Mouse (Mus musculus) heart, embryonic 10.5 days (tissue): ENCODE data around the gene Cep131. TPM values are rescaled to one million over a fixed set of nuclear protein-coding genes. Genes with fewer than 3 reads are reported as not detected.

ENCODE experiments used
- DNase-seq: peaks from one replicate; pipeline ENCODE4 v3.0.0-alpha.2; 2017; ENCODE audit warnings: low spot score
- H3K27ac ChIP-seq: fragments of 300-500 bp; sonication (generic); 2 replicates; pipeline ENCODE4 v1.5.1; 2016; ENCODE audit warnings: mild to moderate bottlenecking
- H3K27me3 ChIP-seq: fragments of 300-500 bp; sonication (generic); 2 replicates; pipeline ENCODE4 v1.6.1; 2016; ENCODE audit warnings: mild to moderate bottlenecking; ENCODE audit not compliant: poor library complexity, insufficient read depth, severe bottlenecking
- H3K36me3 ChIP-seq: fragments of 300-500 bp; sonication (generic); 2 replicates; pipeline ENCODE4 v1.6.1; 2016; ENCODE audit warnings: mild to moderate bottlenecking, moderate library complexity
- H3K4me1 ChIP-seq: fragments of 300-500 bp; sonication (generic); 2 replicates; pipeline ENCODE4 v1.6.1; 2016; ENCODE audit warnings: mild to moderate bottlenecking
- H3K4me3 ChIP-seq: fragments of 300-500 bp; sonication (generic); 2 replicates; pipeline ENCODE4 v1.5.1; 2016; ENCODE audit warnings: mild to moderate bottlenecking, moderate library complexity
- H3K9me3 ChIP-seq: fragments of 300-500 bp; sonication (generic); 2 replicates; pipeline ENCODE4 v1.6.1; 2016; ENCODE audit warnings: mild to moderate bottlenecking, moderate library complexity
- WGBS: fragments of 180-500 bp; shearing (Covaris S2); methylation state at CpG from one replicate; pipeline ENCODE4 v1.1.7; 2016; 5-methylcytosine and 5-hydroxymethylcytosine counted together
- polyA plus RNA-seq: library from polyadenylated mRNA; unstranded; fragments of >200 nt; fragmentation: Nextera tagmentation; extraction: Ambion mirVana; gene quantifications from 2 replicates; pipeline ENCODE4 v1.2.1, GENCODE M21; 2016

The Cep131 gene
- polyA plus RNA-seq, 1 experiment from 2014 or later: 29.0 TPM

GRCm38 (mm10) chr11:120060634-120061033 is 26.0 kb downstream of the Cep131 start:
- WGBS: 82% methylated on average over 8 of the region's 8 CpGs
- H3K36me3 ChIP-seq: peaks cover 19% of the 10 kb centered on the region
- H3K9me3 ChIP-seq: no peaks in the 10 kb centered on the region
- peaks cover 9% of the 10 kb centered on the region; the same call in 1 of the 2 replicates for H3K27me3 ChIP-seq
- H3K27ac ChIP-seq: no peak overlapping the region
- peaks cover 22% of the 10 kb centered on the region for H3K4me1 ChIP-seq
- no peak overlapping the region for H3K4me3 ChIP-seq
- no peak for DNase-seq

DNA sequence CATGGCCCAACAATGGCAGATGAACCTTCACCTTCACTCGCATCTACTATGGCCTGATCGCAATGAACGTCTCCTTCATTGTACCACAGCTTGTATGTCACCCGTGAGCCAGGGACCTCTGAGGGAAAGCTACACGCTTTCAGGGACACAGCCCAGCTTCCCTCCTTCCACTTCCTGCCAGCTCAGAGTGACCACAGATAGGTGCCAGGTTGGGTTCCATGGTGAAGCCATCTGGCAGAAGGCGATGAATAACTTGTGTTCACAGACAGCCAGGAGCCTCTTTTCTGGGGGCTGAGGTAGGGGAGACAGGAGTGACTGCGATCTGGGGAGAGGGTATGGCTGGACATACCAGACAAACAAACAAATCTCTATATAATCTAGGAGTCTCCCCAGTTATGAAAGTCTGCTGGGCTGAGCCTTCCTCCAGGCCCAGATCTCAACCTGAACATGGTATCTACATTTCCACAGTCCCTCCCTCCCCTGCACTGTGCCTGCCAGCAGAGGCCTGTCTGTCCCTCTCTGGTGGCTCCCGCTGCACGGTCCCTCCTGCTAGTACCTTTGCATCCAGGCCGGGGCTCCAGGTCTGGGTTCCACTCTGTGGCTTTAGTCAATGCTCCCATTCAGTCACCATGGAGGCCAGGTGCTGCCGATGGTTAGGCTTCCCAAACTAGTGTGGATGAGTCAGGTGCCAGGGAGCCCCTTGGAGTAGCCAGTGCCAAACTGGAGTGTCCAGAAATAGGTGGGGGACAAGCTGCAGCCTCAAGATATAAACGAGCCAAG is 30.5 kb downstream of the Cep131 start:
- Histone ChIP-seq H3K4me3 (no peak overlapping the region), H3K36me3 (no peaks in the 10 kb centered on the region), H3K27ac (0 out of 2 replicates have a peak overlapping the region, but pooled peaks have one; percentile 42), H3K4me1 (peaks cover 35% of the 10 kb centered on the region), H3K9me3 (no peaks in the 10 kb centered on the region), H3K27me3 (0 out of 2 replicates have a peak, but pooled peaks cover 3% of the 10 kb centered on the region)
- no peak for DNase-seq
- 78% methylated on average over 12 of the region's 12 CpGs for WGBS

DNA sequence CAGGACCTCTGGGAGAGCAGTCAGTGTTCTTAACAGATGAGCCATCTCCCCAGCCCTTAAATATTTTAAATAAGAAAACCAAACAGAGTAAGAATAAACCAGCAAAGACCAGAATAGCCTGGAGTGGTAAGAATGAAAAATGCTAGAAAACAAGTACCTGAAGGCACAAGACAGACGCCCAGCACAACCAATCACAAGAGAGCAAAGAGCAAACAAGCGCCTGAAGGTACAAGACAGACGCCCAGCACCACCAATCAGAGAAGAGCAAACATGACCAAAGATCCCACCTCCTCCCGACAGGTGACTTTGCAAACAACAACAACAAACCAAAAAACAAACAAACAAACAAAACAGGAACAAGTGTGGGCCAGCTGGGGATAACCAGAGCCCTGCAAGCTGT is 32.8 kb downstream of the Cep131 start:
- H3K27ac ChIP-seq: no peak overlapping the region
- peaks cover 40% of the 10 kb centered on the region for H3K4me1 ChIP-seq
- no peaks in the 10 kb centered on the region for H3K9me3 ChIP-seq
- no peak overlapping the region for H3K4me3 ChIP-seq
- WGBS: 86% methylated on average over 4 of the region's 4 CpGs
- H3K27me3 ChIP-seq: peaks cover 12% of the 10 kb centered on the region
- H3K36me3 ChIP-seq: no peaks in the 10 kb centered on the region
- no peak for DNase-seq

GRCm38 (mm10) chr11:120052274-120052673 is 34.4 kb downstream of the Cep131 start:
- Histone ChIP-seq H3K36me3 (no peaks in the 10 kb centered on the region), H3K4me3 (no peak overlapping the region), H3K27me3 (peaks cover 27% of the 10 kb centered on the region), H3K27ac (no peak overlapping the region), H3K9me3 (no peaks in the 10 kb centered on the region), H3K4me1 (peaks cover 51% of the 10 kb centered on the region)
- 65% methylated on average over 9 of the region's 9 CpGs for WGBS
- DNase-seq: no peak

- Histone ChIP-seq H3K27me3 (peaks cover 37% of the 10 kb centered on the region), H3K4me1 (peaks cover 52% of the 10 kb centered on the region), H3K9me3 (no peaks in the 10 kb centered on the region), H3K27ac (peak overlapping the region; percentile 75), H3K36me3 (no peaks in the 10 kb centered on the region), H3K4me3 (peak overlapping the region; percentile 18; the same call in 1 of the 2 replicates)
- WGBS: 40% methylated on average over 14 of the region's 14 CpGs
- DNase-seq: no peak
Measured at GRCm38 (mm10) chr11:120051124-120051811, 35.4 kb downstream of the Cep131 start.

- WGBS: 85% methylated on average over 8 of the region's 8 CpGs
- H3K4me1 ChIP-seq: peaks cover 53% of the 10 kb centered on the region
- no peak overlapping the region for H3K4me3 ChIP-seq
- H3K27me3 ChIP-seq: peaks cover 53% of the 10 kb centered on the region
- no peaks in the 10 kb centered on the region for H3K36me3 ChIP-seq
- DNase-seq: no peak
- H3K27ac ChIP-seq: no peak overlapping the region
- H3K9me3 ChIP-seq: no peaks in the 10 kb centered on the region
Measured at GRCm38 (mm10) chr11:120049067-120049466, 37.6 kb downstream of the Cep131 start.

DNA sequence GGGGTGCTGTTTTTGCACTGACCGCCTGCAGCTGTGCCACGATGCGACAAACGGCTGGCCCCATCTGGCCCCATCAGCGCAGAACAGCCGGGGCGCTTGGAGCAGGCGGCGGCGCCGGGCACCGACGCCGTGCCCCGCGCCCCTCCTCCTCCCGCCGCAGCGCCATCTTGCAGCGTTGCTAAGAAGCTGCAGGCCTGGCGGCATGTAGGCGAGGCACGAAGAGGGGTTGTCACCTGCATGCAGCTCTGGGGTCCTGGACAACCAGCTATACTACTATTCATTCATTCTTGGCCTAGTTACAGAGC is 38.4 kb downstream of the Cep131 start:
- Histone ChIP-seq H3K4me3 (peak overlapping the region; percentile 76), H3K36me3 (no peaks in the 10 kb centered on the region), H3K4me1 (peaks cover 57% of the 10 kb centered on the region), H3K9me3 (no peaks in the 10 kb centered on the region), H3K27ac (peak overlapping the region; percentile 17; the same call in 1 of the 2 replicates), H3K27me3 (peaks cover 55% of the 10 kb centered on the region)
- 3% methylated on average over 23 of the region's 23 CpGs for WGBS
- DNase-seq: no peak

GRCm38 (mm10) chr11:120047531-120048251 is 38.9 kb downstream of the Cep131 start:
- Histone ChIP-seq H3K9me3 (no peaks in the 10 kb centered on the region), H3K36me3 (no peaks in the 10 kb centered on the region), H3K27me3 (peaks cover 55% of the 10 kb centered on the region), H3K27ac (peak overlapping the region; percentile 82; the same call in 1 of the 2 replicates), H3K4me3 (peak overlapping the region; percentile 76), H3K4me1 (peaks cover 54% of the 10 kb centered on the region)
- WGBS: 9% methylated on average over 23 of the region's 23 CpGs
- no peak for DNase-seq

DNA sequence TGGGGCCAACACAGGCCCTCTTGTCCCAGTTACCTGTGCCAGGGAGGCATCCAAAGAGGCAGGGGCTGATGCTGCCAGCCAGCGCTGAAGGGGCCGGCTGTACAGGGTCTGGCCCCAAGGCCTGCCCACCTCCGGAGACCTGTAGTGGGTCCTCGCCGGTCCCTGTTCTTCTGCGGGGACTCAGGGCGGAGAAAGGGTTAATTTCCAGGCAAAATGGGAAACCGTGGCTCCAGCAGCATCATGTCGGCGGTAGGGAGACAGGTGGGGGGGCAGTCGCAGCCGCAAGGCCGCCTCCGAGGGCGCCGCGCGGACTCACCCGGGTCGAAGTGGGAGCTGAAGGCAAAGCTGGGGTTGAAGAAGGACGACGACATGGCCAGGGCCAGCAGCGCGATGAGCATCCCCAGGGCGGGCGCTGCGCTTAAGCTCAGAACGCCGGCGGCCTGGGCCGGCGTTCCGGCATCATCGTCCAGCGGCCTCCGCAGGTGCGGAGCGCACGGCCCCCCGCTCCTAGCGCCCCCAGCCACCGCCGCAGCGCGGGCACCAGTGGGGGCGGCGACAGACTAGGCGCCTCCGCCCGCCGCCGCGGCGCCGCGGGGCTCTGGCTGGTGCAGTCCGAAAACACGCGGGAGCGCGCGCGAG is 40.0 kb downstream of the Cep131 start, which contains the start of gene Aatk:
TSS of gene Aatk (minus strand) at position 615 of the 639 bp plus-strand sequence.
- H3K36me3 ChIP-seq: no peaks in the 10 kb centered on the region
- H3K27ac ChIP-seq: peak within 1 kb of the TSS; percentile 82
- DNase-seq: no peak
- peaks cover 55% of the 10 kb centered on the region for H3K4me1 ChIP-seq
- H3K27me3 ChIP-seq: peaks cover 55% of the 10 kb centered on the region
- H3K9me3 ChIP-seq: no peaks in the 10 kb centered on the region
- H3K4me3 ChIP-seq: peak within 1 kb of the TSS; percentile 76
- WGBS: 2% methylated on average over 57 of the region's 63 CpGs

DNA sequence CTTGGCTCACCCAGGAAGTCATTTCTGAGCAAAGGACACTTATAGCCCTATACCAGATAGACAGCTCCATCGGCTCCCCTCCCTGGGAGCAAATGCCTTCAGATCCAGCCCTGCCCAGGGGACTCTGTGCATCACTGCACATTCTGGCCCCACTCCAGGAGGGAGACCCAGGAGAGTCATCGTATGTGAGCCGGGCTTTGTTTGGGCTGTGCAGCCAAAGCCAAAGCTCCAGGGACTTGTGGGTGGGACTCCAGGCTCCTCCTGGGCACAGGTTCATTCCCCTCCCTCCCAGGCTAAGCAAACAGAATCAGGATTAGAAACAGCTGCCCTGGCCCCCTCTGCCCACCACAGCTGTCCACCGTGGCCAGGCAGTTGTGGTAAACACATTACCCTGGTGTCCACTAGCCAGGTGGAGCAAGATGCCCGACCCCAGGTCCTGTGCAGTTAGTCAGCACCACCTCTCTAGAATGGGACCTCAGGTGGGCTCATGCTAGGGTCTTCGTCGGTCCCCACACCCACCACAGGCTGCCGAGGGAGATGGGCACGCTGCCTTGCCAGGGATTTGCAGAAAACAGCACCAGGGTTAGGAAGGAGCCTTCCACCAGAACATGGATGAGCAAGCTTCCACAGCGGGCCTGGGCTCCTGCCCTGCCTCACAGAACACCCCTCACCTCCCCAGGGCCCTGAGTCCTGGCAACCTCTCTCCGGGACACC is 40.6 kb downstream of the Cep131 start:
- Histone ChIP-seq H3K27ac (peak overlapping the region; percentile 82; the same call in 1 of the 2 replicates), H3K27me3 (peaks cover 52% of the 10 kb centered on the region), H3K4me3 (peak overlapping the region; percentile 76; the same call in 1 of the 2 replicates), H3K9me3 (no peaks in the 10 kb centered on the region), H3K4me1 (peaks cover 55% of the 10 kb centered on the region), H3K36me3 (no peaks in the 10 kb centered on the region)
- 59% methylated on average over 11 of the region's 11 CpGs for WGBS
- DNase-seq: no peak

- Histone ChIP-seq H3K27ac (no peak overlapping the region; the same call in 1 of the 2 replicates), H3K27me3 (peaks cover 52% of the 10 kb centered on the region), H3K4me1 (peaks cover 58% of the 10 kb centered on the region), H3K36me3 (no peaks in the 10 kb centered on the region), H3K4me3 (no peak overlapping the region), H3K9me3 (no peaks in the 10 kb centered on the region)
- no peak for DNase-seq
- WGBS: 66% methylated on average over 4 of the region's 4 CpGs
Measured at GRCm38 (mm10) chr11:120045341-120045740, 41.3 kb downstream of the Cep131 start.
